Mouse (Mus musculus) E14TG2a.4 (cell line): ENCODE results near the gene Ptch2.

ENCODE experiments used
- H3K27me3 ChIP-seq: 2 replicates; pipeline ENCODE4 v1.6.1; 2014; ENCODE audit warnings: low read length, control low read depth; ENCODE audit not compliant: insufficient read depth
- H3K36me3 ChIP-seq: 2 replicates; pipeline ENCODE4 v1.6.1; 2014; ENCODE audit warnings: low read length, control low read depth; ENCODE audit not compliant: insufficient read depth
- H3K4me1 ChIP-seq: replicated peaks from 2 replicates; pipeline ENCODE4 v1.6.1; 2014; ENCODE audit warnings: low read depth, low read length, control low read depth
- H3K4me3 ChIP-seq: replicated peaks from 2 replicates; pipeline ENCODE4 v1.5.1; 2014; ENCODE audit warnings: mild to moderate bottlenecking, low read length
- H3K9me3 ChIP-seq: 2 replicates; pipeline ENCODE4 v1.6.1; 2014; ENCODE audit warnings: low read length, control low read depth
- CTCF ChIP-seq: conservative IDR thresholded peaks from 2 replicates; pipeline ENCODE4 v1.5.1; 2014; ENCODE audit warnings: low read length
- NANOG ChIP-seq: IDR thresholded peaks from 2 replicates; pipeline ENCODE4 v1.6.1; 2014; ENCODE audit warnings: borderline replicate concordance, low read length, mixed read lengths
- POU5F1 ChIP-seq: IDR thresholded peaks from 2 replicates; pipeline ENCODE4 v1.6.1; 2014; ENCODE audit warnings: low read length, borderline replicate concordance

Ptch2 gene

GRCm38 (mm10) chr4:117097969-117098763 is 2.3 kb downstream of the Ptch2 start:
- H3K4me3 ChIP-seq, result peak overlapping the region; percentile 92

GRCm38 (mm10) chr4:117098764-117099036 is 2.8 kb downstream of the Ptch2 start:
- Histone ChIP-seq H3K27me3 (no peaks in the 10 kb centered on the region), H3K4me3 (peak overlapping the region; percentile 92), H3K4me1 (peaks cover 91% of the 10 kb centered on the region), H3K9me3 (no peaks in the 10 kb centered on the region), H3K36me3 (peaks cover 61% of the 10 kb centered on the region)
- peak; percentile 44; the same call in 1 of the 2 replicates for TF ChIP-seq NANOG
- no peak for TF ChIP-seq POU5F1

More at GRCm38 (mm10) chr4:117097969-117098763, 2.3 kb downstream of the Ptch2 start:
- H3K4me1 ChIP-seq, result peaks cover 85% of the 10 kb centered on the region
- H3K27me3 ChIP-seq, result no peaks in the 10 kb centered on the region
- TF ChIP-seq NANOG (no peak), CTCF (no peak), POU5F1 (no peak)
- H3K9me3 ChIP-seq, result no peaks in the 10 kb centered on the region
- peaks cover 56% of the 10 kb centered on the region for H3K36me3 ChIP-seq

GRCm38 (mm10) chr4:117100036-117100435 is 4.2 kb downstream of the Ptch2 start:
- no peaks in the 10 kb centered on the region for H3K27me3 ChIP-seq
- no peaks in the 10 kb centered on the region for H3K9me3 ChIP-seq
- H3K4me1 ChIP-seq, result peaks cover 92% of the 10 kb centered on the region
- TF ChIP-seq NANOG, result no peak
- peak overlapping the region; percentile 92 for H3K4me3 ChIP-seq
- peaks cover 74% of the 10 kb centered on the region for H3K36me3 ChIP-seq

DNA sequence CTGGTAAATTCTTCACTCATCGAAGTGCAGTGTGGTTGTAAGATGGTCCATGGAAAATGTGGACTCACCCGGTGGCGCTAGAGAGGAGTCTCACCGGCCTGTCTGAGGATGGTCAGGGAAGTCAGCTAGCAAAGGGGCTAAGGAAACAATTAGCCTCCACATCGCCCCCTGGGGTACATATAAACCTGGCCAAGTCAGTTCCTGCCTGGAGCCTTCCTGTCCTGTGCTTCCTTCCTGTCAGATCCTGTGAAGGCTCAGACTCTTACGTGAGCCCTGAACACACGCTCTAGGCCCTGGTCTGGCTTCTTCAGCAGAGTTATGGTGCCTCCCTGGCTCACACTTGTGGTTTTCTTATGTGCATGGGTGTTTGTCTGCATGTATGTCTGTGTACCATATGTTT is 5.3 kb downstream of the Ptch2 start:
- no peak for TF ChIP-seq NANOG
- peak; percentile 56 for TF ChIP-seq CTCF
- no peaks in the 10 kb centered on the region for H3K9me3 ChIP-seq
- H3K4me1 ChIP-seq, result peaks cover 97% of the 10 kb centered on the region
- peaks cover 86% of the 10 kb centered on the region for H3K36me3 ChIP-seq
- peak overlapping the region; percentile 13; the same call in 1 of the 2 replicates for H3K4me3 ChIP-seq
- H3K27me3 ChIP-seq, result no peaks in the 10 kb centered on the region

GRCm38 (mm10) chr4:117104672-117105071 is 8.8 kb downstream of the Ptch2 start:
- no peaks in the 10 kb centered on the region for H3K27me3 ChIP-seq
- H3K36me3 ChIP-seq, result peaks cover 100% of the 10 kb centered on the region
- TF ChIP-seq NANOG (no peak), CTCF (peak; percentile 23; the same call in 1 of the 2 replicates)
- peak overlapping the region; percentile 52 for H3K4me3 ChIP-seq
- no peaks in the 10 kb centered on the region for H3K9me3 ChIP-seq
- H3K4me1 ChIP-seq, result peaks cover 97% of the 10 kb centered on the region

GRCm38 (mm10) chr4:117105127-117105526 is 9.3 kb downstream of the Ptch2 start:
- peak overlapping the region; percentile 52 for H3K4me3 ChIP-seq
- H3K9me3 ChIP-seq, result no peaks in the 10 kb centered on the region

GRCm38 (mm10) chr4:117107813-117108523 is 12.1 kb downstream of the Ptch2 start:
- Histone ChIP-seq H3K4me1 (peaks cover 80% of the 10 kb centered on the region), H3K4me3 (peak overlapping the region; percentile 73), H3K36me3 (peaks cover 98% of the 10 kb centered on the region), H3K9me3 (no peaks in the 10 kb centered on the region), H3K27me3 (no peaks in the 10 kb centered on the region)
- TF ChIP-seq CTCF, result no peak
- TF ChIP-seq POU5F1, result no peak
- no peak for TF ChIP-seq NANOG

More at GRCm38 (mm10) chr4:117105127-117105526, 9.3 kb downstream of the Ptch2 start:
- H3K27me3 ChIP-seq, result no peaks in the 10 kb centered on the region
- peaks cover 97% of the 10 kb centered on the region for H3K4me1 ChIP-seq
- TF ChIP-seq POU5F1 (no peak), NANOG (no peak), CTCF (no peak)
- peaks cover 100% of the 10 kb centered on the region for H3K36me3 ChIP-seq

GRCm38 (mm10) chr4:117108524-117108849 is 12.6 kb downstream of the Ptch2 start:
- peak overlapping the region; percentile 73 for H3K4me3 ChIP-seq
- H3K36me3 ChIP-seq, result peaks cover 98% of the 10 kb centered on the region
- H3K9me3 ChIP-seq, result no peaks in the 10 kb centered on the region
- TF ChIP-seq POU5F1, result no peak
- TF ChIP-seq NANOG, result no peak
- no peak for TF ChIP-seq CTCF
- H3K27me3 ChIP-seq, result no peaks in the 10 kb centered on the region
- peaks cover 80% of the 10 kb centered on the region for H3K4me1 ChIP-seq

DNA sequence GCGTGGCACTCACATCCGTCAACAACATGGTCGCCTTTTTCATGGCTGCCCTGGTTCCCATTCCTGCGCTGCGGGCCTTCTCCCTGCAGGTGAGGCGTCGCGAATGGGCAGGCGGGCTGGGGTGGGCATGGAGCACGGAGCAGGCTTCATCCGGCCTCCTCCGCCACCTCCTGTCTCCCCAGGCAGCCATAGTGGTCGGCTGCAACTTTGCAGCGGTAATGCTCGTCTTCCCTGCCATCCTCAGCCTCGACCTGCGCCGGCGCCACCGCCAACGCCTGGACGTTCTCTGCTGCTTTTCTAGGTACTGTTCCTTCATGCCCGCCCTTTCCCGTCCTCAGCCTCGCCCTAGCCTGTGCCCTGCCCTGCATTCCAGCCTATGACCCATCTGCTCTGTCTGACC is 13.5 kb downstream of the Ptch2 start:
- Histone ChIP-seq H3K9me3 (no peaks in the 10 kb centered on the region), H3K4me1 (peaks cover 79% of the 10 kb centered on the region), H3K4me3 (peak overlapping the region; percentile 73), H3K27me3 (no peaks in the 10 kb centered on the region), H3K36me3 (peaks cover 98% of the 10 kb centered on the region)
- no peak for TF ChIP-seq CTCF
- no peak for TF ChIP-seq POU5F1
- TF ChIP-seq NANOG, result no peak
